Mouse (Mus musculus) neural tube, embryonic 11.5 days (tissue): Measurements from ENCODE around the gene Acot5. TPM values are rescaled to one million over a fixed set of nuclear protein-coding genes. Genes with fewer than 3 reads are reported as not detected.
"Not testable (repeated sequence)": the region's sequence is repeated elsewhere in the genome, so short reads cannot be mapped to it uniquely, and the experiment has no call there.

ENCODE experiments used
- ATAC-seq: fragments of 200-750 bp; cut with Nextera tagmentation; 2 replicates; pipeline ENCODE4 v1.8.0; 2017; ENCODE audit warnings: moderate number of reproducible peaks, mild to moderate bottlenecking, moderate TSS enrichment, moderate library complexity; ENCODE audit not compliant: insufficient read depth, low FRiP score, low TSS enrichment
- DNase-seq: peaks from one replicate; pipeline ENCODE4 v3.0.0-alpha.2; 2015; ENCODE audit warnings: low spot score
- H3K27ac ChIP-seq: fragments of 300-500 bp; sonication (generic); 2 replicates; pipeline ENCODE4 v1.5.1; 2014; ENCODE audit warnings: low read depth, mild to moderate bottlenecking, low read length
- H3K27me3 ChIP-seq: fragments of 300-500 bp; sonication (generic); 2 replicates; pipeline ENCODE4 v1.6.1; 2014; ENCODE audit warnings: mild to moderate bottlenecking, low read length, mixed read lengths; ENCODE audit not compliant: control insufficient read depth, insufficient read depth
- H3K36me3 ChIP-seq: fragments of 300-500 bp; sonication (generic); 2 replicates; pipeline ENCODE4 v1.6.1; 2014; ENCODE audit warnings: mild to moderate bottlenecking, low read length, moderate library complexity, mixed read lengths; ENCODE audit not compliant: control insufficient read depth, insufficient read depth
- H3K4me1 ChIP-seq: fragments of 300-500 bp; sonication (generic); 2 replicates; pipeline ENCODE4 v1.6.1; 2014; ENCODE audit warnings: low read length, mixed read lengths; ENCODE audit not compliant: control insufficient read depth, insufficient read depth
- H3K4me2 ChIP-seq: fragments of 300-500 bp; sonication (generic); 2 replicates; pipeline ENCODE4 v1.6.1; 2014; ENCODE audit warnings: low read depth, mild to moderate bottlenecking, moderate library complexity
- H3K4me3 ChIP-seq: fragments of 300-500 bp; sonication (generic); 2 replicates; pipeline ENCODE4 v1.5.1; 2014; ENCODE audit warnings: low read depth, low read length
- H3K9ac ChIP-seq: fragments of 300-500 bp; sonication (generic); 2 replicates; pipeline ENCODE4 v1.6.1; 2014; ENCODE audit warnings: mild to moderate bottlenecking, low read length
- H3K9me3 ChIP-seq: fragments of 300-500 bp; sonication (generic); 2 replicates; pipeline ENCODE4 v1.6.1; 2016; ENCODE audit warnings: low read length; ENCODE audit not compliant: control insufficient read depth
- WGBS: fragments of 180-500 bp; shearing (Covaris S2); extraction: QIAGEN DNeasy Blood & Tissue Kit; methylation state at CpG from one replicate; pipeline ENCODE4 v1.1.7; 2014; 5-methylcytosine and 5-hydroxymethylcytosine counted together
- polyA plus RNA-seq: library from polyadenylated mRNA; unstranded; fragments of >200 nt; fragmentation: Nextera tagmentation; extraction: Ambion mirVana; gene quantifications from 2 replicates; pipeline ENCODE4 v1.2.1, GENCODE M21; 2014

Acot5 gene
- polyA plus RNA-seq, 1 experiment from 2014 or later, result not detected

DNA sequence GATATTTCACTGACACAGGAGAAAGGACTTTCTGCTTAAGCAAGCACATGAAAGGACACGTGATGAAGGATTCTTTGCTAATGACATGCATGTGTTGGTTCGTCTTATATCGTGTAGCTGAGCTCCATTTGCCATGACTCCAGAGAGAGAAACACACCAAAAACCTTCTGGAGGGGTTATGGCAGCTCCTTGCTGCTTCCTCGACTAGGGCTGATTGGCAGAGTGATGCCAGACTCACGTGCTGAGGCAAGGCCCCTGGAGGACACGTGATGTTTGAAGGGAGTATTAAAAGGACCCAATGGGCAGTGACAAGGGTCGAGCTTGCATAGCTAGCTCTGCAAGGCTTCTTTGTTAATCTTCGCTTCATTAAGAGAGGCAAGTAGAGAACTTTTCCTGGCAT, 829 bp upstream of the Acot5 start:
- DNase-seq (no peak), ATAC-seq (no peak)
- H3K36me3 ChIP-seq, result no peaks in the 10 kb centered on the region
- H3K4me3 ChIP-seq, result no peak overlapping the region
- H3K9ac ChIP-seq, result no peak overlapping the region
- H3K4me1 ChIP-seq, result no peaks in the 10 kb centered on the region
- H3K4me2 ChIP-seq, result no peak overlapping the region
- H3K9me3 ChIP-seq, result no peaks in the 10 kb centered on the region
- no peak overlapping the region for H3K27ac ChIP-seq
- 76% methylated on average over 8 of the region's 8 CpGs for WGBS
- H3K27me3 ChIP-seq, result peaks cover 22% of the 10 kb centered on the region

DNA sequence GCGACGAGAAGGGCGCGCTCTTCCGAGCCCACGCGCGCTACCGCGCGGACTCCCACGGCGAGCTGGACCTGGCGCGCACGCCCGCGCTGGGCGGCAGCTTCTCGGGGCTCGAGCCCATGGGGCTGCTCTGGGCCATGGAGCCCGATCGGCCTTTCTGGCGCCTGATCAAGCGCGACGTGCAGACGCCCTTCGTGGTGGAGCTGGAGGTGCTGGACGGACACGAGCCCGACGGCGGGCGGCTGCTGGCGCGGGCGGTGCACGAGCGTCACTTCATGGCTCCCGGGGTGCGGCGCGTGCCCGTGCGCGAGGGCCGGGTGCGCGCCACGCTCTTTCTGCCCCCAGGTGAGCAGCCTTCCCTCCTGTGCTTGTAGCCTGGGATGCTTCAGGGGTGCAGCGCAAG, 457 bp downstream of the Acot5 start:
- not testable (repeated sequence) for H3K36me3 ChIP-seq, H3K9ac ChIP-seq, H3K27ac ChIP-seq, H3K4me1 ChIP-seq, ATAC-seq, H3K9me3 ChIP-seq
- H3K4me2 ChIP-seq, result peak overlapping the region; percentile 52
- DNase-seq, result peak; percentile 17
- peak overlapping the region; percentile 33 for H3K4me3 ChIP-seq
- 2% methylated on average over 28 of the region's 52 CpGs for WGBS
- peaks cover 22% of the 10 kb centered on the region for H3K27me3 ChIP-seq

DNA sequence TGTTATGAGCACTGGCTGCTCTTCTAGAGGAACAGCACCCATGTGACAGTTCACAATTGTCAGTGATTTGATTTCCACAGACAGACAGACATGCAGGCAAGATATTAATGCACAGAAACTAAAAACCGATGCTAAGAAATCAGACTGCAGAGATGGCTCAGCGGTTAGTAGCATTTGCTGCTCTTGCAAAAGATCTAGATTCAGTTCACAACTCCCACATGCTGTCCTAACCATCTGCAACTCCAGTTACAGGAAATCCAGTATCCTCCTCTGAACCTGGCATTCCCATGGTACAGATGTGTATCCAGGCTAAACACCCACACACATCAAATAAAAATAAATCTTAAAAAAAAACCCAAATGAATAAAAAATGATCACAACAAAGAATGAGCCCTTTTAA, 2.6 kb downstream of the Acot5 start:
- no peaks in the 10 kb centered on the region for H3K9me3 ChIP-seq
- H3K9ac ChIP-seq, result no peak overlapping the region
- no peak overlapping the region for H3K4me2 ChIP-seq
- peaks cover 22% of the 10 kb centered on the region for H3K27me3 ChIP-seq
- no peaks in the 10 kb centered on the region for H3K36me3 ChIP-seq
- ATAC-seq, result no peak
- no peak for DNase-seq
- no peak overlapping the region for H3K27ac ChIP-seq
- no peak overlapping the region for H3K4me3 ChIP-seq
- no peaks in the 10 kb centered on the region for H3K4me1 ChIP-seq
- WGBS, result 90% methylated on average over 2 of the region's 2 CpGs

GRCm38 (mm10) chr12:84077371-84077990, 8.4 kb downstream of the Acot5 start:
- Histone ChIP-seq H3K4me1 (no peaks in the 10 kb centered on the region), H3K27ac (no peak overlapping the region), H3K9me3 (no peaks in the 10 kb centered on the region), H3K36me3 (no peaks in the 10 kb centered on the region), H3K4me3 (no peak overlapping the region), H3K9ac (no peak overlapping the region), H3K27me3 (no peaks in the 10 kb centered on the region), H3K4me2 (no peak overlapping the region)
- 94% methylated on average over 4 of the region's 4 CpGs for WGBS
- no peak for DNase-seq
- no peak for ATAC-seq

DNA sequence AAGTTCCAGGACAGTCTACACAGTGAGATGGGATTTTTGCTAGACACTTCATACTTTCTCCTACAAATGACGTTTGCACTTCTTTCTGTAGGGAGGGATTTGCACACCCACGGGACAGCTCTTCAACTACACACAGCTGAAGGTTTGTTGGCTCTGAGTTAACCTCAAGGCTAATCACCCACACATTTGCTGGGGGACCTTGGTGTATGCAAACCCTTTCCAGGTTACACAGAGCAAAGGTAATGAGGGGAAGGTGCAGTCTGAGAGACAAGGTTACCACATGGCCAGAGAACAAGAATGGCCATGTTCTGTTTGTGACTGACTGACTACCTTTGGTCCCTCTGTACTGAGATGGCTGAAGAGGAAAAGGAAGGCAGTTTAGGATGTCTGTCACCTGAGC, 14.7 kb downstream of the Acot5 start:
- Histone ChIP-seq H3K9me3 (no peaks in the 10 kb centered on the region), H3K27ac (no peak overlapping the region), H3K4me1 (no peaks in the 10 kb centered on the region), H3K9ac (no peak overlapping the region), H3K36me3 (no peaks in the 10 kb centered on the region), H3K4me3 (no peak overlapping the region), H3K27me3 (no peaks in the 10 kb centered on the region), H3K4me2 (no peak overlapping the region)
- no peak for ATAC-seq
- 80% methylated on average over 2 of the region's 2 CpGs for WGBS
- no peak for DNase-seq

DNA sequence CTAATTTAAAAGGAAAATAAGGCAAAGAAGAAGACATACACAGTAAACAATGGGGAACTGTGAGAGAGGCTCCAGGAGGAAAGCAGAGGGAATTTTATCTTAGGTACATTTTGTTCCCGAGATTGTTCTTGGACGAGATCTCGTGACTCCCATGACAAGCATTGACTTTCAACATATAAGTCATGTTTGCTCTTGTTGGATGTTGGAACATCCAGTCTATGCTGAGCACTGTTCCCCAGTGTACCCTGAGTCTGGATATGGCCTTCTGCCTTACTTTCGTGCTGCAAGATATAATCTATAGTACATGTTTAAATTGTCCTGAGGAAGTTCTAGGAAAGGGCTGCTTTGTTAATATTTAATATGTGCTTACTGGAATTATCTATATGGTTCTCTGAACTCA, 15.5 kb downstream of the Acot5 start:
- no peak for ATAC-seq

DNA sequence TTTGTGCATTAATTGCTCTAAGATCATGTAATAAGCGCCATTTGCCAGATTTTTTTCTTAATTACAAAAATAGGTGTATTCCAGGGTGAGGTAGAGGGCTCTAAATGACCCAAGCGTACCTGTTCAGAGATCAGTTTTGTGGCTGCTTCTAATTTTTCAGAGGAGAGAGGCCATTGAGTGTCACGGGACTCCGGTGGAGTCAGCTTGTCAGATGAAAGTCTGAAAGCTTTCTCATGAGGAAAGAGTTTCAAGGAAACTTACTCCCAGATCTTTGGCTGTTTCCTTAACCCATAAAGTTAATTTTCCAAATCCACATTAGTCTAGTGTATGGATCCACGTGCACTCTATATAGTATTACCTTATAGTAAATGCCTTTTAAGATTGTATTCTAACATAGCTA, 25.5 kb downstream of the Acot5 start:
- H3K4me1 ChIP-seq, DNase-seq, H3K9ac ChIP-seq, ATAC-seq, H3K27me3 ChIP-seq, H3K27ac ChIP-seq, H3K4me2 ChIP-seq, H3K9me3 ChIP-seq, H3K36me3 ChIP-seq, H3K4me3 ChIP-seq: not testable (repeated sequence)
- 85% methylated on average over 5 of the region's 5 CpGs for WGBS

More for the DNA sequence above, 15.5 kb downstream of the Acot5 start:
- no peaks in the 10 kb centered on the region for H3K36me3 ChIP-seq
- no peak overlapping the region for H3K9ac ChIP-seq
- 92% methylated on average over 4 of the region's 4 CpGs for WGBS
- no peak overlapping the region for H3K4me2 ChIP-seq
- H3K4me3 ChIP-seq, result no peak overlapping the region
- DNase-seq, result no peak
- no peaks in the 10 kb centered on the region for H3K27me3 ChIP-seq
- 0 out of 2 replicates have a peak, but pooled peaks cover 2% of the 10 kb centered on the region for H3K9me3 ChIP-seq
- no peak overlapping the region for H3K27ac ChIP-seq
- no peaks in the 10 kb centered on the region for H3K4me1 ChIP-seq

DNA sequence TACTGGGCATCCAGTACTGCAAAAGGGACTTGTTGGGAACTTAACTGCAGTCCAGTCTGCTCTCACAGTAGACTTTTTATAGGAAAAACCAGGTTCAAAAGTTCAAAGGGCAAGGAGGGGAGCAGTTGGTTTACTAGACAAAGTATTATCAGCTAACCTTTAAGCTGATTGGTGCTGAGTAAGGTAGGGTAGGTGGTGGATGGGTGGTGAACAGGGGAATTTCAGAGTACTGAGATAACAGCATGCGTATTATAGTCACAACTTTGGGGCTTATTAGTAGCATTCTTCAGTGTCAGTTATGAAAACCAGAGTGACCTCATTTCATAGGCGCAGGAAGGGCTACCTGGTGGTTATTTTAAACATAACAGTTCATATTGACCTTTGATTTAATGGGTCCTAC, 30.5 kb downstream of the Acot5 start:
- H3K9ac ChIP-seq, result no peak overlapping the region
- no peak for DNase-seq
- WGBS, result 97% methylated on average over 2 of the region's 2 CpGs

GRCm38 (mm10) chr12:84100071-84100470, 30.9 kb downstream of the Acot5 start:
- Histone ChIP-seq H3K27ac (no peak overlapping the region), H3K4me3 (no peak overlapping the region), H3K9ac (no peak overlapping the region), H3K36me3 (no peaks in the 10 kb centered on the region), H3K9me3 (no peaks in the 10 kb centered on the region), H3K27me3 (no peaks in the 10 kb centered on the region), H3K4me1 (no peaks in the 10 kb centered on the region), H3K4me2 (no peak overlapping the region)
- WGBS, result 65% methylated on average over 1 of the region's 1 CpGs
- ATAC-seq (no peak), DNase-seq (no peak)

More for the DNA sequence above, 30.5 kb downstream of the Acot5 start:
- ATAC-seq, result no peak
- no peaks in the 10 kb centered on the region for H3K27me3 ChIP-seq
- no peak overlapping the region for H3K4me3 ChIP-seq
- no peak overlapping the region for H3K4me2 ChIP-seq
- H3K27ac ChIP-seq, result no peak overlapping the region
- no peaks in the 10 kb centered on the region for H3K9me3 ChIP-seq
- H3K36me3 ChIP-seq, result no peaks in the 10 kb centered on the region
- no peaks in the 10 kb centered on the region for H3K4me1 ChIP-seq
